Mouse (Mus musculus): ENCODE measurements around the gene Alyref. TPM values are rescaled to one million over a fixed set of nuclear protein-coding genes. Genes with fewer than 3 reads are reported as not detected.
"Not testable (repeated sequence)": the region's sequence is repeated elsewhere in the genome, so short reads cannot be mapped to it uniquely, and the experiment has no call there.

The Alyref gene
- polyA plus RNA-seq, 1 experiment from 2014 or later = 87.2 TPM

DNA sequence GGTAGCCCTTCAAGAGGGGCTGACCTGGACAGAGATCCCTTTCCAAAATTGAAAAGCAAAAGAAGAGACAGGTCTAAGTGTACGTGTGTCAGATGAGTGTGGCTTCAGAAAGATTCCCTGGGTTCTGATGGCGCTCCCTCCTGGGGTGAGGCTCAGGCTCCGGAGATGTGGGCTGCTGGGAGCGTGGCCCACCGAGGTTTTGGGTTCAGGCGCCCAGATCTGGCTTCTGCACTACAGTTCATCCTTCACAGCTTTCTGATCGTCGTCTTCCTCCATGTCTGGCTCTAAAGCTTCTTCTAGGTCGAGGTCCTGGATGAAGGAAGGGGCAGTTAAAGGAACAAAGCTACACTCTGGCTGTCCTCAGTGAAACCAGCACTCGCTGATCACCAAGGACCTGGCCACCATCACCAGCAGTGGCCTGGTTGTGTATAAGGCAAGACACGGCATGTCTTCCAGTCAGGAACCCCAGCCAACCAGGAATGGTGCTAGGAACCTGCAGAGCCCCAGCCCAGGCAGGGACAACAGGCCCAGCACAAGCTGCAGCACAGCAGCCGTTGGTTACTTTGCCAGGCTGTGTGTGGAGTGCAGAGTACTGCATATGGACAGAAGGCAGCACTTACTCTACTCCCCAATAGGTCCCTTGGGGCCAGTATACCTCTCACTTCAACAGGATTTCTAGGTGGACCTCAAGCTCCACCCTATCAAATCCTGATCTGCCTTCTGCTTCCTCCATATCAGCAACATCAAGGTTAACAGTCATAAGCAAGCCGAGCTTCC, 37.0 kb downstream of the Alyref start:
- H3K9me3 ChIP-seq (replicated peaks; ENCODE audit: control insufficient read depth, low read length) = no peaks in the 10 kb centered on the region
- no peak overlapping the region for H3K4me2 ChIP-seq (ENCODE audit: low read depth, low read length)
- no peak overlapping the region for H3K4me3 ChIP-seq (ENCODE audit: low read depth, low read length)
- ATAC-seq (ENCODE audit: low read depth) = no peak
- H3K27me3 ChIP-seq (ENCODE audit: control insufficient read depth, insufficient read depth, low read depth, low read length) = no peaks in the 10 kb centered on the region
- no peak overlapping the region for H3K9ac ChIP-seq (ENCODE audit: low read depth, low read length)
- H3K4me1 ChIP-seq (ENCODE audit: control insufficient read depth, low read depth, low read length) = no peaks in the 10 kb centered on the region
- WGBS (ENCODE audit: insufficient replicate concordance) = 74% methylated on average over 13 of the region's 13 CpGs
- H3K36me3 ChIP-seq (ENCODE audit: control insufficient read depth, insufficient read depth) = peaks cover 54% of the 10 kb centered on the region
- H3K27ac ChIP-seq (ENCODE audit: low read length) = no peak overlapping the region

- H3K4me1 ChIP-seq (ENCODE audit: control insufficient read depth, low read depth, low read length); ATAC-seq (ENCODE audit: low read depth); H3K27ac ChIP-seq (ENCODE audit: low read length); H3K4me2 ChIP-seq (ENCODE audit: low read depth, low read length); H3K9me3 ChIP-seq (replicated peaks; ENCODE audit: control insufficient read depth, low read length); H3K4me3 ChIP-seq (ENCODE audit: low read depth, low read length); H3K27me3 ChIP-seq (ENCODE audit: control insufficient read depth, insufficient read depth, low read depth, low read length); H3K9ac ChIP-seq (ENCODE audit: low read depth, low read length): not testable (repeated sequence)
- H3K36me3 ChIP-seq (ENCODE audit: control insufficient read depth, insufficient read depth) = peaks cover 39% of the 10 kb centered on the region
- WGBS (ENCODE audit: insufficient replicate concordance) = 77% methylated on average over 6 of the region's 6 CpGs
Measured at GRCm38 (mm10) chr11:120558843-120559242, 39.3 kb downstream of the Alyref start.

- Histone ChIP-seq H3K27ac (ENCODE audit: low read length) (no peak overlapping the region), H3K4me1 (ENCODE audit: control insufficient read depth, low read depth, low read length) (peaks cover under 1% of the 10 kb centered on the region), H3K27me3 (ENCODE audit: control insufficient read depth, insufficient read depth, low read depth, low read length) (no peaks in the 10 kb centered on the region), H3K9ac (ENCODE audit: low read depth, low read length) (no peak overlapping the region), H3K4me3 (ENCODE audit: low read depth, low read length) (no peak overlapping the region), H3K36me3 (ENCODE audit: control insufficient read depth, insufficient read depth) (peaks cover 4% of the 10 kb centered on the region), H3K4me2 (ENCODE audit: low read depth, low read length) (no peak overlapping the region), H3K9me3 (replicated peaks; ENCODE audit: control insufficient read depth, low read length) (no peaks in the 10 kb centered on the region)
- ATAC-seq (ENCODE audit: low read depth) = no peak
- 37% methylated on average over 2 of the region's 2 CpGs for WGBS (ENCODE audit: insufficient replicate concordance)
Measured at GRCm38 (mm10) chr11:120555260-120555659, 42.9 kb downstream of the Alyref start.

GRCm38 (mm10) chr11:120554834-120555233, 43.3 kb downstream of the Alyref start:
- WGBS (ENCODE audit: insufficient replicate concordance) = 55% methylated on average over 7 of the region's 7 CpGs
- Histone ChIP-seq H3K9ac (ENCODE audit: low read depth, low read length) (no peak overlapping the region), H3K36me3 (ENCODE audit: control insufficient read depth, insufficient read depth) (no peaks in the 10 kb centered on the region), H3K27ac (ENCODE audit: low read length) (no peak overlapping the region), H3K9me3 (replicated peaks; ENCODE audit: control insufficient read depth, low read length) (no peaks in the 10 kb centered on the region), H3K4me2 (ENCODE audit: low read depth, low read length) (no peak overlapping the region), H3K27me3 (ENCODE audit: control insufficient read depth, insufficient read depth, low read depth, low read length) (no peaks in the 10 kb centered on the region), H3K4me1 (ENCODE audit: control insufficient read depth, low read depth, low read length) (peaks cover 4% of the 10 kb centered on the region), H3K4me3 (ENCODE audit: low read depth, low read length) (no peak overlapping the region)
- ATAC-seq (ENCODE audit: low read depth) = peak; percentile 38; the same call in 1 of the 2 replicates

DNA sequence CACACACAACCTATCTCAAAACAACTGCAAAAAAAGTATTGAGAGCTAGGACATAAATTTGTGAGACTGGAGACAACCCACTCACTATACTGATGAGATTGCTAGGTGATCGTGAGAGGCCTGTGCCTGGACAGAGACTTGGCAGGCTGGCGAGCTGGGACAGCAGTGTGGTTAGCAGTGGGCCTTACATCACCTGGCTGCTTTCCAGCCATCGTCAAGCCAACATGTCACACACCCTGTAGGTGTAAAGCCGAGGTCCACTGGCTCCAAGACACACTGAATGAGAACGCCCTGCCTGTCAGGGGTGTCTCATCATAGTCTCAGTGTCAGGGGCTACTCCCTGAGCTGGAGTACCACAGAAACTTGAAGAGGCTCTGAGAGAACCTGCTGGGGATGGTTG, 45.4 kb downstream of the Alyref start:
- 62% methylated on average over 5 of the region's 5 CpGs for WGBS (ENCODE audit: insufficient replicate concordance)
- no peaks in the 10 kb centered on the region for H3K9me3 ChIP-seq (replicated peaks; ENCODE audit: control insufficient read depth, low read length)
- H3K4me1 ChIP-seq (ENCODE audit: control insufficient read depth, low read depth, low read length) = peaks cover 21% of the 10 kb centered on the region
- ATAC-seq (ENCODE audit: low read depth) = no peak
- H3K4me2 ChIP-seq (ENCODE audit: low read depth, low read length) = no peak overlapping the region
- H3K36me3 ChIP-seq (ENCODE audit: control insufficient read depth, insufficient read depth) = no peaks in the 10 kb centered on the region
- no peak overlapping the region for H3K9ac ChIP-seq (ENCODE audit: low read depth, low read length)
- no peaks in the 10 kb centered on the region for H3K27me3 ChIP-seq (ENCODE audit: control insufficient read depth, insufficient read depth, low read depth, low read length)
- H3K27ac ChIP-seq (ENCODE audit: low read length) = no peak overlapping the region
- H3K4me3 ChIP-seq (ENCODE audit: low read depth, low read length) = no peak overlapping the region

- H3K9me3 ChIP-seq (replicated peaks; ENCODE audit: control insufficient read depth, low read length) = no peaks in the 10 kb centered on the region
- H3K36me3 ChIP-seq (ENCODE audit: control insufficient read depth, insufficient read depth) = no peaks in the 10 kb centered on the region
- ATAC-seq (ENCODE audit: low read depth) = no peak
- H3K4me2 ChIP-seq (ENCODE audit: low read depth, low read length) = peak within 1 kb of the TSS; percentile 93
- H3K4me1 ChIP-seq (ENCODE audit: control insufficient read depth, low read depth, low read length) = peaks cover 27% of the 10 kb centered on the region
- H3K4me3 ChIP-seq (ENCODE audit: low read depth, low read length) = peak within 1 kb of the TSS; percentile 78
- H3K9ac ChIP-seq (ENCODE audit: low read depth, low read length) = peak within 1 kb of the TSS; percentile 93
- 89% methylated on average over 28 of the region's 28 CpGs for WGBS (ENCODE audit: insufficient replicate concordance)
- H3K27me3 ChIP-seq (ENCODE audit: control insufficient read depth, insufficient read depth, low read depth, low read length) = no peaks in the 10 kb centered on the region
- no peak within 1 kb of the TSS for H3K27ac ChIP-seq (ENCODE audit: low read length)
Measured at GRCm38 (mm10) chr11:120550810-120551440, 47.2 kb downstream of the Alyref start, which contains the start of gene Ppp1r27. Gene Ppp1r27, minus strand, starts transcription at chr11:120551132.

DNA sequence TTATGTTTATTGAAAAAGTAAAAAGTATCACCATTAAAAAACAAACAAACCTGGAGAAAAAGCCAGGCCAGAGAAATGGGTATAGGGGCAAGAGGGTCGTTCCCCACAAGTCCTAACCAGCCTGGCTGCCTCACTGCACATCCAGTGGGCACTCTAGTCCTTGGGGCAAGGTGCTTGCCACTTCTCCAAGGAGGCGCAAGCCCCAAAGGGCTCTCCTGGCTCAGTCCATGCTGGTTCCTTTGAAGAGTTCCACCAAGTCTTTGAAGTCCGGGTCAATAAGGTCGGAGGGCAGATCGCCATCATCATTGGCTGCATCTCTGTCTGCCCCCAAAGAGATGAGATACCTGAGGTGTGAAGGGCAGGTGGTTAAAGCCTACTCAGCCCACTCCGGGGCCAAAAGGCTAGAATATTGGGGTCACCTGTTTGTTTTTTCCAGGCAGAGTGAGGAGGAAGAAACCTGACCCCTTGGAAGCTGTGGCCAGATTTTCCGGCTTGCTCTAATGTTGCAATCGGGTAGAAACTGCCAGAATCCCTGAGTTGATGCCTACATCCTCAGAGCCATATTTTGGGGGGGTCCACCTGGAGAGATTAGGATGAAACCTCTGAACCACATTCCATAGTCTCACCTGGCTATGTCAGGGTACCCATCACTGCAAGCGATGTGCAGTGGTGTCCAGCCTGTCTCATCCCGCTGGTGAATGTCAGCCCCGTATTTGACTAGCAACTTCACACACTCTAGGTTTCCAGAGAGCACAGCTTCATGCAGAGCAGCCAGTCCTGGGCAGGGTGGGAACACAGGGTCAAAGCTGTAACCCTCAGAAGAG, 48.0 kb downstream of the Alyref start:
- Histone ChIP-seq H3K4me1 (ENCODE audit: control insufficient read depth, low read depth, low read length) (peaks cover 27% of the 10 kb centered on the region), H3K36me3 (ENCODE audit: control insufficient read depth, insufficient read depth) (no peaks in the 10 kb centered on the region), H3K9ac (ENCODE audit: low read depth, low read length) (peak overlapping the region; percentile 93), H3K4me2 (ENCODE audit: low read depth, low read length) (peak overlapping the region; percentile 93), H3K9me3 (replicated peaks; ENCODE audit: control insufficient read depth, low read length) (no peaks in the 10 kb centered on the region), H3K4me3 (ENCODE audit: low read depth, low read length) (peak overlapping the region; percentile 78), H3K27me3 (ENCODE audit: control insufficient read depth, insufficient read depth, low read depth, low read length) (no peaks in the 10 kb centered on the region), H3K27ac (ENCODE audit: low read length) (peak overlapping the region; percentile 94)
- WGBS (ENCODE audit: insufficient replicate concordance) = 63% methylated on average over 11 of the region's 11 CpGs
- ATAC-seq (ENCODE audit: low read depth) = no peak

GRCm38 (mm10) chr11:120549168-120549945, 48.8 kb downstream of the Alyref start, which contains the start of gene Mcrip1:
Gene Mcrip1, minus strand, starts transcription at chr11:120549727.
- Histone ChIP-seq H3K4me1 (ENCODE audit: control insufficient read depth, low read depth, low read length) (peaks cover 27% of the 10 kb centered on the region), H3K27me3 (ENCODE audit: control insufficient read depth, insufficient read depth, low read depth, low read length) (no peaks in the 10 kb centered on the region), H3K9ac (ENCODE audit: low read depth, low read length) (peak within 1 kb of the TSS; percentile 93), H3K4me2 (ENCODE audit: low read depth, low read length) (peak within 1 kb of the TSS; percentile 93), H3K4me3 (ENCODE audit: low read depth, low read length) (peak within 1 kb of the TSS; percentile 78), H3K27ac (ENCODE audit: low read length) (peak within 1 kb of the TSS; percentile 94), H3K36me3 (ENCODE audit: control insufficient read depth, insufficient read depth) (no peaks in the 10 kb centered on the region), H3K9me3 (replicated peaks; ENCODE audit: control insufficient read depth, low read length) (no peaks in the 10 kb centered on the region)
- ATAC-seq (ENCODE audit: low read depth) = peak; percentile 95
- WGBS (ENCODE audit: insufficient replicate concordance) = under 1% methylated on average over 74 of the region's 87 CpGs

All from liver, embryonic 16.5 days (tissue).